ENCODE assay signal across 24 mouse cellular contexts in the genomic region with DNA sequence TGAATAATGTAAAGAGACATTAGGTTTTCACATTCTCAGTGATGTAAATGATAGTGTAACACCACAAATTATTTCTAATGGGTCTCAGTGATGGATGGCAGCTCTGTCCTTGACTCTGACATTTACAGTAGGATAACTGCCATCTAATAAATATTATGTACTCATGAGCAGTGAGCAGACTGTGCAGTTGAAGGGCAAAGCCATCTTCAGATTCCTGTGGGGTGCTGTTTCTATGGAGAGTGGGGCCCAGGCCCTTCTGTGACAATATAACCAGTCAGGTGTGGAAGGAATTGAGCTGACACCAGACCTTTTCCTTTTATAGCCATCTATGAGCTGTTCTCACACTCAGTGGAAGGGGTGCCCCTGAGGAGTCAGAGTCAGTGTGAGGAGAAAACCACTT. TPM values are rescaled to one million over a fixed set of nuclear protein-coding genes. Genes with fewer than 3 reads are reported as not detected.
A peak's percentile ranks its signal among the peaks of the same experiment; 100 is the strongest.
DNase-seq lines count a peak whose midpoint lies in the region; ATAC-seq and TF ChIP-seq lines count a peak whose summit lies in the region.
"Had no signal": no experiment of that assay in that cellular context is flagged by ENCODE, and none has a peak within 500 bp of the region (broad histone marks: within the 10 kb centered on the region; RNA-seq: fewer than 3 reads in every experiment).

No protein-coding gene starts in this region.

- no peaks in the 10 kb centered on the region for H3K4me1 ChIP-seq in heart, embryonic 12.5 days (replicated peaks)
- H3K4me1 ChIP-seq in neural tube, embryonic 13.5 days (replicated peaks): peaks cover 10% of the 10 kb centered on the region
- H3K4me1 ChIP-seq in hindbrain, postnatal 0 days (ENCODE audit: insufficient read depth, low read length): no peaks in the 10 kb centered on the region
- H3K4me1 ChIP-seq: embryonic facial prominence, embryonic 10.5 days; forebrain, embryonic 13.5 days had no signal

- no peaks in the 10 kb centered on the region for H3K9me3 ChIP-seq in heart, embryonic 12.5 days (replicated peaks)
- no peaks in the 10 kb centered on the region for H3K9me3 ChIP-seq in neural tube, embryonic 13.5 days
- H3K9me3 ChIP-seq in hindbrain, postnatal 0 days (ENCODE audit: low read length): no peaks in the 10 kb centered on the region
- H3K9me3 ChIP-seq: embryonic facial prominence, embryonic 10.5 days; forebrain, embryonic 13.5 days had no signal

- no peaks in the 10 kb centered on the region for H3K36me3 ChIP-seq in heart, embryonic 12.5 days
- no peaks in the 10 kb centered on the region for H3K36me3 ChIP-seq in neural tube, embryonic 13.5 days
- no peaks in the 10 kb centered on the region for H3K36me3 ChIP-seq in hindbrain, postnatal 0 days (ENCODE audit: insufficient read depth, low read length)
- H3K36me3 ChIP-seq: embryonic facial prominence, embryonic 10.5 days had no signal

- peak; percentile 46 for DNase-seq in heart, adult 11 months
- no peak for DNase-seq in neural tube, embryonic 10.5 days (ENCODE audit: extremely low spot score, low spot score)
- DNase-seq in hindbrain, postnatal 0 days (ENCODE audit: low spot score): peak; percentile 14
- DNase-seq in layer of hippocampus, postnatal 25 days (ENCODE audit: extremely low spot score in 1 of 2, low spot score in 1 of 2): no peak
- DNase-seq: adrenal gland, adult 8-10 months; cerebellum, adult 2 months; cerebellum, postnatal 10 days; forebrain, postnatal 0 days; gastrocnemius, postnatal 25 days; heart, postnatal 10 days; heart, postnatal 4 days had no signal

- H3K9ac ChIP-seq in heart, embryonic 12.5 days: no peak overlapping the region
- H3K9ac ChIP-seq in neural tube, embryonic 13.5 days: no peak overlapping the region
- no peak overlapping the region for H3K9ac ChIP-seq in hindbrain, postnatal 0 days (replicated peaks; ENCODE audit: low read length)
- H3K9ac ChIP-seq: forebrain, embryonic 13.5 days; forebrain, postnatal 0 days had no signal

- H3K27me3 ChIP-seq in heart, embryonic 12.5 days (replicated peaks): no peaks in the 10 kb centered on the region
- no peaks in the 10 kb centered on the region for H3K27me3 ChIP-seq in neural tube, embryonic 13.5 days
- no peaks in the 10 kb centered on the region for H3K27me3 ChIP-seq in hindbrain, postnatal 0 days (ENCODE audit: insufficient read depth, low read length)
- H3K27me3 ChIP-seq: forebrain, embryonic 13.5 days had no signal

- no peak for ATAC-seq in heart, embryonic 12.5 days (ENCODE audit: insufficient number of reproducible peaks, low FRiP score)
- peak; percentile 50; the same call in 1 of the 2 replicates for ATAC-seq in neural tube, embryonic 13.5 days (ENCODE audit: low read depth)
- ATAC-seq in hindbrain, postnatal 0 days: no peak
- ATAC-seq: activated CD4-positive, CD25-positive, alpha-beta regulatory T cell, adult 4 months; forebrain, embryonic 13.5 days; forebrain, postnatal 0 days; inflammation-experienced regulatory T-cells, adult 6 months; intestine, postnatal 0 days; Patski had no signal

- TF ChIP-seq CTCF in hindbrain, postnatal 0 days (IDR thresholded peaks at IDR 0.05; ENCODE audit: low read depth): no peak

- no peak overlapping the region for H3K4me2 ChIP-seq in heart, embryonic 12.5 days
- H3K4me2 ChIP-seq in neural tube, embryonic 13.5 days: no peak overlapping the region
- H3K4me2 ChIP-seq in hindbrain, postnatal 0 days (ENCODE audit: low read depth, low read length): no peak overlapping the region
- H3K4me2 ChIP-seq: forebrain, embryonic 13.5 days had no signal

- H3K4me3 ChIP-seq in heart, embryonic 12.5 days: no peak overlapping the region
- no peak overlapping the region for H3K4me3 ChIP-seq in neural tube, embryonic 13.5 days
- H3K4me3 ChIP-seq in hindbrain, postnatal 0 days (ENCODE audit: low read length): no peak overlapping the region
- H3K4me3 ChIP-seq: embryonic facial prominence, embryonic 10.5 days; forebrain, embryonic 13.5 days had no signal

- H3K27ac ChIP-seq in heart, embryonic 12.5 days (ENCODE audit: poor library complexity, severe bottlenecking): no peak overlapping the region
- no peak overlapping the region for H3K27ac ChIP-seq in neural tube, embryonic 13.5 days (replicated peaks)
- H3K27ac ChIP-seq in hindbrain, postnatal 0 days: no peak overlapping the region
- H3K27ac ChIP-seq: embryonic facial prominence, embryonic 10.5 days; forebrain, embryonic 13.5 days had no signal

RNA-seq across cellular contexts. Expression of gene Gm17542, which starts 21.8 kb away (rescaled TPM):
- not detected in 2 replicates for polyA plus RNA-seq in heart, embryonic 12.5 days (2016; fragmentation: Nextera tagmentation; extraction: Ambion mirVana)
- not detected in 2 replicates for polyA plus RNA-seq in neural tube, embryonic 13.5 days (2015; fragmentation: Nextera tagmentation; extraction: Ambion mirVana)
- not detected in 2 replicates for total RNA-seq in hindbrain, postnatal 0 days (2014; rRNA removed)
- polyA plus RNA-seq in hindbrain, postnatal 0 days (2015; fragmentation: Nextera tagmentation; extraction: Ambion mirVana): not detected in 2 replicates
- total RNA-seq in layer of hippocampus, postnatal 25 days (2021): not detected
- total RNA-seq: adrenal gland, adult 8-10 months; CH12.LX; forebrain, postnatal 0 days; gastrocnemius, adult 18-20 months; gastrocnemius, postnatal 25 days; granulocyte monocyte progenitor cell, adult 5-6 weeks; heart, postnatal 10 days; heart, postnatal 4 days had no signal
- polyA plus RNA-seq: activated CD4-positive, CD25-positive, alpha-beta regulatory T cell, adult 4 months; cerebellum, adult 2 months; embryonic facial prominence, embryonic 10.5 days; embryonic facial prominence, embryonic 14.5 days; forebrain, embryonic 13.5 days; forebrain, postnatal 0 days; heart, embryonic 14.5 days; inflammation-experienced regulatory T-cells, adult 6 months; intestine, postnatal 0 days; Patski had no signal

Comparison
In these comparisons a context has a peak if more than half of its experiments do, and no peak if none do; other contexts are left out.
1. DNase-seq: peak in heart, adult 11 months (single experiment) and hindbrain, postnatal 0 days (single experiment); none in neural tube, embryonic 10.5 days (single experiment) and layer of hippocampus, postnatal 25 days (0 of 2).